Mouse (Mus musculus) adrenal gland, adult 8-10 months (tissue): ENCODE measurements around the gene Ermp1. TPM values are rescaled to one million over a fixed set of nuclear protein-coding genes. Genes with fewer than 3 reads are reported as not detected.
A peak's percentile ranks its signal among the peaks of the same experiment; 100 is the strongest.
"Not testable (repeated sequence)": the region's sequence is repeated elsewhere in the genome, so short reads cannot be mapped to it uniquely, and the experiment has no call there.

Source experiments
- DNase-seq: peaks from one replicate; pipeline ENCODE4 v3.0.0; 2022
- total RNA-seq, 4 experiments: library from RNA; stranded (reverse); gene quantifications; 2 replicates each; pipeline ENCODE4 v1.2.4; 2022

Ermp1 gene
- total RNA-seq, 4 experiments from 2014 or later = 50.7 to 68.4 (median 58.3) TPM

DNA sequence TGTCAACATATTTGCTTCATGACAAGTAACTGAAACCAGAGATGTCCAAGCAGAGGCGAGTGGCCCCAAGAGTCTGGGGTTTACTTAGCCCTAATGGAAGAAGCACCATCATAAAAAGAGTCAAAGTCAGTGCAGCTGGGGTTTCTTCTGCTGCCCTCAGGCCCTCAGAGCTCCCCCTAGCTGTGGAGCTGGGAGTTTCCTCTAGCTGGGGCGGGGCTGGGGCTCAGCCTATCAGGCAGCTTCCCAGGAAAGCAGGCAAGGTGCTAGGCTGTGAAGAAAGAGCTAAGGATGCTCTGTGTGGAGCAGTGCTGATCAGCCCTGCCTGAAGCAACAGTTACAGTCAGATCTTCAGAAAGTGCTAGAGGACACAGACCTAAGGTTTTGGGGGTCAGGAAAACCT, 51.2 kb downstream of the Ermp1 start:
- no peak for DNase-seq

DNA sequence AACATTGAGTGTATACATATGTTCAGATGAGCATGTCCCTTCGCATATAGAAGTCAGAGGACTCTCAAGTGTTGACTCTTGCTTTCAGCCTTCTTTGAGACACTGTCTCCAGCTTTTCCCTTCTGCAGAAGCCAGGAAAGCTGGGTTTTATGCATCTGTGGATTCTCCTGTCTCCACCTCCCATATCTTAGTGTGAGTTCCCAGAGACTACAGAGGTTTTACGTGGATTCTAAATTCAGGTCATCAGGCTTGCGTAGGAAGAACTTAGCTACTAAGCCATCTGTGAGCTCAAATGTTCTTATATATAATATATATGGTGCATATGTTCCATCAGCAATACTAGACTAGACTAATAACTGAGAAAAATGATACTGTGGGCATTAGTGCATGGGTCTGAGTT, 51.9 kb downstream of the Ermp1 start:
- DNase-seq = no peak

DNA sequence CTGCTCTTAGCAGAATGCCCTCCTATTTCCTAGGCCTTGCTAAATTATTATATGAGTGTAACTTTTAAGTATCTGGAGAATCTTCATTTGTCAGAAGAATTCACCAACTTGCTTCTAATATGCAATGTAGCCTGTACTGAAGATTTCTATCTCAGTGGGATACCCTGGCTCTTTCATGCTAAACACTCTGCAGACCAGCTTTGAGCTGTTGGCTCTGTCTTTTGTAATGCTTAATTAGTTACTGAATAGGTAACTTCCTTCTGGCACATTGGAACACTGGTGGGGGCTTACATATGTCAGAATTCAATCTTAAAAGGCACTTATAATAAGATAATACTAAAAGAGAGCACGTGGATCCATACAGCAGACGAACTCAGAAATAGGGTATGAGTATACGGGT, 54.4 kb downstream of the Ermp1 start:
- not testable (repeated sequence) for DNase-seq

DNA sequence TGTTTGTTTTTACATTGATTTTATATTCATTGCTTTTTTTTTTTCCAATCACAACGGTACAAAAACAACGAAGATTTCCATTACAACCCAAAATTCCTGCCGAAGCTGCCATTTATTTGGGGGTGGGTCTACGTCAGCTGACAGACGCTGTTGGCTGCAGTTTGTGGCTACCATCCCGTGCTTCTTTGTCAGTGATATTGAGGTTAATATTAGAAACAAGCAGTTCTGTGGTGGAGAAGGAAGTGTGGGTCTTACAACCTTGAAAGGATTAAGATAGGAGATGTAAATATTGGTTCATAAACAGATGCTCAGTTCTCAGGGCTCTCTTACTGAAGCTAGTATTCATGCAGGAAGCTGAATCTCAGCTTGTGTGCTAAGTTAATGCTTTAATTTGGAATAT, 64.5 kb downstream of the Ermp1 start:
- no peak for DNase-seq

DNA sequence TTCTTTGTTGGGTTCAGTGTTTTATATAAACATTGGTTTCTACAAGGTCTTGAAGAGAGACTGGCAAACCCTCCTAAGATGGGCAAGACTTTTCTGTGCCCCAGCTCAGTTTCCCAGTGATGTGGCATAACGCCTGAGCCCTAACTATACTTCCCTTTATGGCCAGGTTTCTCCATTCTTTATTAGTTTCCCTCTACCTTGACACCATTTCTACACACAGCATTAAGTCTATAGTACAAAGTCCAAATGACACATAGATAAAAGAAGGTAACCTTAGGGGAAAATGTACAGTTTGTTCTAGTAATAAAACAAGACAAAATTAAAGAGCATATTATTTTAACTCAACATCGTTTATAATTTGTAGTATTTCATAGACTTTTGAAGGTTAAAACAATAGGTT, 65.8 kb downstream of the Ermp1 start:
- DNase-seq = no peak

DNA sequence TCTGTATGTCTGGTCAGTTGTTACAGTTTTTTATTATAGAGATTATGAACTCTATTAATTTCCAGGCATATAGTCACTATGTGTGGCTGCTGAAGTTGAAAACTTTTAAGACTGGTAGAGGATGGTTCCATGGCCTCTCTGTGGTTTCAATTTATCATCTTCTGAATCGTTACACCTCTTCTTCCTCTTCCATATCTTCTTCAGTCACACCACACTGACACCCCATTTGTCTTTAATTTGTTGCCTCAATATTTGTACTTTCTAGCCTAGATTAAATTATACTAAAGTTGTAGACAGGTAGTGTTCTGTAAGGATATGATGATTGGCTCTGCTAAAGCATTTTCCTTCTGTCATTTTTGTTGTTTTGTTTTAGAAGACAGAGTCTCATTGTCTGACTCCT, 81.7 kb downstream of the Ermp1 start:
- DNase-seq = no peak

DNA sequence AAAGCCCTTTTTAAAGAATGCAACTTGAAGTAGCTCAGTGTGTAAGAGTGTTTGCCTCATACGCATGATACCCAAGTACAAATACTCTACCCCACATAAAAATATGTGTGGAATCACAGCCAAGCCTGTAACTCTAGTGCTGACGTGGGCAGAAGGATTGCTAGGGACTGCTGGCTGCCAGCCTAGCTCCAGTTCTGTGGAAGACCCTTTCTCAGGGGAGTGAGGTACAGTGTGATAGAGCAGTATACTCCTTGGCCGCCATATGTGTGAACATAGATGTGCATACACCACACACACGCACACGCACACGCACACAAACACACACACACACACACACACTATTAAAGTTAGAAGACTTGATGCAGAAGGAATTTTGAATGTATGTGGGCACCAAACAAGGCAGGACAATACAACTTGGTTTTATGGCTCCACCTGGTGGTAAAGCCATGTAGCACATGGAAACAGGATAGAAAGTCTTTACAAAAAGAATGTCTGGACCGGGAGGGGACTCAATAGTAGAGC, 84.9 kb downstream of the Ermp1 start:
- peak; percentile 16 for DNase-seq

DNA sequence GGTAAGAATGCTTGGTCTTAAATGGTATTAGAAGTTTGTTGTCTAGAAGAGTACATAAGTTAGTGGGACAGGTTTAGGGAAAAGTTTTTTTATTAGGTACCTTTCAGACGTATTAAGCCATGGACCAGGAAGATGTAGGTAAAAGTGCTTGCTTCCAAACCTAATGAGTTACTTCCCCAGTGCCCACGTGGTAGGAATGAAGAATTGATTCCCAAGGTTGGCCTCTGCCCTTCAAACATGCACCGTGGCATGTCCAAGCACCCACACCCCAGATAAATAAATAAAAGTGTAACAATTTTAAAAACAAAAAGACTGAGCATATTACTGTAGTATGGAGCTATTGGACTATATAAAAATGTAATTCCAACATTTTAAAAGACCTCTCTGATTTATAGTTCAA, 85.6 kb downstream of the Ermp1 start:
- no peak for DNase-seq

DNA sequence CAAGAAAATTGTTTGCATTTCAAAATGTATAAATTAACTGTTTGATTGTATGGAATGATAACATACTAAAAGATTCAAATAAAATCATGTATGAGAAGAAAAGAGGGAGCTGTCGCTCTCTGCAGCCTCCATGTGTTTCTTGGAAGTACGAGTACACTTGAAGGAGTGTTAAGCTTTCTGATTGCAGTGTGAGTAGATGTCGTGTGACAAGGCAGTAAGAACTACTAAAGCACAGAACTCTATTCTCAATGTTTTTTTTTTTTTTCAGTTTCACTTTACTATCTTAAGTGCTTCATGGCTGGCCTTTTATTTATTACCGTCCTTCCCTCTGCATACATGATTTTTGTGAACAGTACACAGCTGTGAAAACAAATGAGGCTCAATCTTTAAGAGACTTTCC, 86.0 kb downstream of the Ermp1 start:
- DNase-seq = no peak

Other genes starting within 250 kb of the Ermp1 start
- gene Pdcd1lg2, start 237.5 kb downstream of the Ermp1 start, total RNA-seq = not detected
- gene Ric1, start 126.1 kb downstream of the Ermp1 start, total RNA-seq = 10 to 100 TPM; 27.0 to 31.7 (median 29.5) TPM
- gene Mlana, start 49.4 kb upstream of the Ermp1 start, total RNA-seq = not detected
- gene 9930021J03Rik, start 157.6 kb upstream of the Ermp1 start, total RNA-seq = 10 to 100 TPM; 14.8 to 20.4 (median 16.8) TPM
- gene Ranbp6, start 164.6 kb upstream of the Ermp1 start, total RNA-seq = 10 to 100 TPM; 16.4 to 19.7 (median 19.3) TPM